Mouse (Mus musculus): ENCODE data around the gene Btbd35f7. TPM values are rescaled to one million over a fixed set of nuclear protein-coding genes. Genes with fewer than 3 reads are reported as not detected.
"Not testable (repeated sequence)": the region's sequence is repeated elsewhere in the genome, so short reads cannot be mapped to it uniquely, and the experiment has no call there.

The Btbd35f7 gene
- not detected in 2 replicates for total RNA-seq (2015)
- not detected in 2 replicates for total RNA-seq (2017)

DNA sequence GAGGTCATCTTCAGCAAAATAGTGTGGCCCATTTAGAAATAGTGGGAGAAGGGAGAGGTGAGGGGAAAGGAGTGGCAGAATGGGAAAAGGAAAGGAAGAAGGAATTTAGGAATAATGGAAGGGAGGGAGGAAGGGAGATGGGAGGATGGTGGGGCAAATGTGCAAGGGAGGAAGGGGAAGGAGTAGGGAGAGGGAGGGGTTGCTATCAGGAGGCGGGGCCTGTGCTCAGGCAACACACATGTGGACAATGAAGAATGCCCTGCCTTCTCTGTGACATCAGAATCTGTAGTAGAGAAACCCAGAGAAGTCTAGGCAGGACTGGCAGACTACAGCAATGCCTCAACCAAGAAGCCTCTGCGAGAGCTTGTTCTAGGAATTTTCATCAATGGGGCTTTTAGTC, at the start of gene Btbd35f7:
Gene Btbd35f7, plus strand, starts transcription at position 301 of the 400 bp plus-strand sequence.
- ATAC-seq (ENCODE audit: poor library complexity, severe bottlenecking), result not testable (repeated sequence)

Other genes starting within 250 kb of the Btbd35f7 start
- not detected in 2 replicates for gene Mycs, start 199.8 kb upstream of the Btbd35f7 start, total RNA-seq (2015)
- gene Mycs, start 199.8 kb upstream of the Btbd35f7 start, total RNA-seq (2017), result not detected in 2 replicates